Mouse (Mus musculus): Measurements from ENCODE around the gene Fhod1.
"Not testable (repeated sequence)": the region's sequence is repeated elsewhere in the genome, so short reads cannot be mapped to it uniquely, and the experiment has no call there.

The Fhod1 gene

DNA sequence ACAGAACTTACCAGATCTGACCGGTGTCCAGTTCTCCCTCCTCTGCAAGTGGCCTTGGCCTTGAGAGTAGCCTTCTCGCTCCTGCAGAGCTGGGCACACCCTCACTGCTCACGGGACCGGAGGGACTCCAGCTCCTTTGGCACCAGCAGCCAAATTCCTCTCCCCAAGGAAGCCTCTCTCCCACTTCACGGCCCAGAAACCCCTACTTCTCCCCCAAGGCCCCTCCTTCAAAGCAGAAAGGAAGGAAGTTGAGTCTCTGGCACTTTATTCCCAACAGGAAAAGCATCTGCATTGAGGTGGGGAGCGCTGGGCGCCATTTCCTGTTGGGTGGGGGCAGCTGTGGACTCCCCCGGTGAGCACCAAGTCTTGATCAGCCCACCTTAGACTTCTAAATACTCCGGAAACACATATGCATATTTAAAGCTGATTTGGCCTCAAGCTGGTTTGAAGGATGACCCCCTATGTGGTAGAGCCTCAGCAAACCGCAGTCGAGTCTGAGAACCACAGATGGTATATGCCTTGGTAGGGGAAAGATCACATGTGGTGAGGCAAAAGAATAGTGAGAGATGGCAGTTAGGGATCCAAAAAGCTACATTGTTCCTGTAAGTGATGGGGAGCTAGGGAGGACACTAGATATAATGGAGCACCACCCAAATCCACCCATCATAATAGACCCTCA, 51.7 kb downstream of the Fhod1 start, which contains the start of gene Exoc3l:
Gene Exoc3l, minus strand, starts transcription at position 207 of the 679 bp plus-strand sequence.
- DNase-seq (ENCODE audit: low read depth, low spot score) = peak; percentile 52

GRCm38 (mm10) chr8:105295256-105295655, 52.5 kb downstream of the Fhod1 start:
- no peak for DNase-seq (ENCODE audit: low read depth, low spot score)

DNA sequence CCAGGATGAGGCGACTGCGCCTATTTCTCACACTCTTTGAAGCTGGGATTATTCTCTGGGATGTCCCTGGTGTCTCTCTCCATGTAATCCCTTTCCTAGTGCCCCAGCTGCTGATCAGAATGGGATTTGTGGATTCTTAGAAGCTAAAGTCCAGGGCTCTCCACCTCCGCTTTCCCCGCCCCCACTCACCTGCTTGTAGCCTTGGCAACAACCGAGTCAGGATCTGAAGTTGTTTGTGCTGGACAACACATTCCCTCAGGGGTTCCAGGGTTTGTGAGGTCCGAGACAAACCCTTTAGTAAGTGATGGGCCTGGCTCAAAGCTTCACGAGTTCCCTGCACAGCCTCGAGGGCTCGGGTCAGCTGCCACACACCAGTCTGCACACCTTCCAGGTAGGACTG, 53.0 kb downstream of the Fhod1 start:
- no peak for DNase-seq (ENCODE audit: low read depth, low spot score)

DNA sequence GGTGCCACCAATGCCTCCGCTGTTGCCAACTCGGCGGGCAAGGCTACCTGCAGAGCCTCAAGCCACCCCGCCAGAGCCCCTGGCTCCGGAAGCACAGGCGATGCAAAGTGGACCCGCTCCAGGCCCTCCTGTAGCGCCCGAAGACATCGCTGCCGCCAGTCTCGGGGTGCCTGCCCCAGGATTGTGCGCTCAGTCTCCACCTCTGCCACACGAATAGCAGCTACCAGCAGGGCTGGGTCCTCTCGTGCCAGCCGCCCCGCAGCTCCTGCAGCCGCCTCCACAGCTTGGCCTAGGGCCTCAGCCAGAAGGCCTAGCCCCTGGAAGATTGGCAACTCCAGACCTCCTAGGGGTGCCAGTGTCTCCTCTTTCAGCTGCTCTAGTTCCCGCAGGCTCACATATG, 54.3 kb downstream of the Fhod1 start:
- no peak for DNase-seq (ENCODE audit: low read depth, low spot score)

GRCm38 (mm10) chr8:105292471-105292870, 55.3 kb downstream of the Fhod1 start:
- DNase-seq (ENCODE audit: low read depth, low spot score) = no peak

DNA sequence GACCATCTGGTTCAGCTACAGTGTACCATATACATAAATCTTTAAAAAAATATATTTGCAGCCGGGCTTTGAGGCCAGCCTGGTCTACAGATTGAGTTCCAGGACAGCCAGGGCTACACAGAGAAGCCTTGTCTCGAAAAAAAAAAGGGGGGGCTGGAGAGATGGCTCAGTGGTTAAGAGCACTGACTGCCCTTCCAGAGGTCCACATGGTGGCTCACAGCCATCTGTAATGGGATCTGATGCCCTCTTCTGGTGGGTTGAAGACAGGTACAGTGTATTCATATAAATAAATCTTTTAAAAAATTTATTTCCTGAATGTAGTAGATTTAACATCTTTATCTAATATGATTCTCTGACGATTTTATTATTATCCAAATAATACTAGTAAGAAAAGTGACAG, 56.0 kb downstream of the Fhod1 start:
- not testable (repeated sequence) for DNase-seq (ENCODE audit: low read depth, low spot score)

- DNase-seq (ENCODE audit: low read depth, low spot score) = not testable (repeated sequence)
These were observed 56.4 kb downstream of the Fhod1 start for GRCm38 (mm10) chr8:105291364-105291763.

DNA sequence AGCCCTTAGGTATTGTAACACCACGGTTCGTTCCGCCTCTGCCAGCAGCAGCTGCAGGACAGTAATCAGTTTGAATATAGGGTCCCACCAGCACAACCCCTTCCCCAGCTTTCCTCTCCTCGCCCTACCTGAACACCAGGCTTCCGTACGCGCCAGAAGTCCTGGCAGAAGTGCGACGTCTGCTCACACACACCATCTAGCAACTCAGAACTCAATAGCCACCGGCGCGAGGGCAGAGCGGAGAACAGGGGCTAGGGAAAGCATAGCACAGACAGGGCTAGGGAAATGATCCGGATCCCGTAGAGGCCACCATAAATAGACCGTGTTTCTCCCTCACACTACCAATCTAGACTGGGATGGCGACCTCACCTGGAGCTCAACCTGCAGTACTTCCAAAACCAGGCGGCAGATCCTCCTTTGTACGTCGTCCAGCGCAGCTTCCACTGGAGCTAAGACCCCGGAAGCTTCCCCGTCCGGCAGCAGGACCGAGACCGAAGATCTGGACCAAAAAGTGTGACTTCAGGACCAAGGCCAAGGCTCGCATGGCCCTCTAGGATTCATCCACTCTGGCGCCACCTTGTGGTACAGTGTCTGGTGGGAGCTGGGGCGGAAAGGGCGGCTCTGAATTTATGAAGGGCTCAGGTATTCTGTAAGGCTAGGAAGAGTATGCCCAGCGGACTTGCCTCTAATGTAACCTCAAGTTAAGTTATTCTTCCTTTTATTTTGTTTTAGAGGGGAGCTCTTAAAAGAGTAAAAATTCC, 57.0 kb downstream of the Fhod1 start:
- DNase-seq (ENCODE audit: low read depth, low spot score) = peak; percentile 93

DNA sequence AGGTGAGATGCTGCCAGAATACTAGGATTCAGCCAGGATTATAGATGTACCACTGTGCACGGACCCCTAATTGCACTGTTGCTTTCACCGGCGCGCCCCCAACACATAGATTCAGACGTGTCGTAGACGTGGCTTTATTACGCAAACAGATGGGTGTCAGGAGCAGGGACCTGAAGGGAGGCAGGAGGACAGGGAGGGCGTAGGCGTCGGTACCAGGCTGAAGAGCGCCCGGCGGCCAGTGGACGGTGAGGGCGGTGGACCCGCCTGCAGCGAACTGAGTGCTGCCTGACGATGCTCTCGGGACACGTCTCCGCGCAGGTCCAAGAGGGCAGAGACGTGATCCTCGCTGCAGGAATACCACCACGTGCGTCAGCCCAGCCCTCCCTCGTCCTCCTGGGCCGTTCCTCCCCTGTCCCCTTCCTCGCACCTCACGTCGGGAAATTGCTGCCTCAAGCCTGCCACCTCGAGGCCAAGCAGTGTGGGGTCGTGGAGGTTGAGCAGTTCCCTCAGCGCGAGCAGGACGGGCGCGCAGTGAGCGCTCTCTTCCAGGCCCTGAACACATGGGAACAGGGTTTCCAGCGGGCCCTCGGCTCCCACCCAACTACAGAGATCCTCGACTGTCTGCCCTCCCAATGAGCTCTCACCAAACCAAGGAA, 57.8 kb downstream of the Fhod1 start, which contains the start of gene 4931428F04Rik:
Gene 4931428F04Rik, minus strand, starts transcription at position 60 of the 656 bp plus-strand sequence.
- peak; percentile 88 for DNase-seq (ENCODE audit: low read depth, low spot score)

GRCm38 (mm10) chr8:105288958-105289732, 58.6 kb downstream of the Fhod1 start:
- DNase-seq (ENCODE audit: low read depth, low spot score) = peak; percentile 99

DNA sequence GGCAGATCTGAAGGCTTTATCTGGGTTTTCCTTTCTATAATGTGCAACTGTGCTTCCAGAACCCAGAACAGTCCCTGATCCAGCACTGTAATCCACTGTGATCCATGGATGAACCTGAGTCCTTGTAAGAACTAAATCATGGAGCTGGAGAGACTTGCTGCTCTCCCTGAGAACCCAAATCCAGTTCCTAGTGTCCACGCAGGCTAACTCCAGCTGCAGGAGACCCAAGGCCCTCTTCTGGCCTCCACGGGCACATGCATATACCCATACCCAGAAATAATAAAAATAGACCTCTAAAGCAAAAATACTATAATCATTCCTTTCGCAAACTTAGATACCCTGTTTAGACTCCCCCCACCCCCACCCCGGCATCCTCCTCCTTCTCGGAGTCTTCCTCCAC, 59.5 kb downstream of the Fhod1 start:
- no peak for DNase-seq (ENCODE audit: low read depth, low spot score)

GRCm38 (mm10) chr8:105286907-105287306, 60.8 kb downstream of the Fhod1 start:
- no peak for DNase-seq (ENCODE audit: low read depth, low spot score)

DNA sequence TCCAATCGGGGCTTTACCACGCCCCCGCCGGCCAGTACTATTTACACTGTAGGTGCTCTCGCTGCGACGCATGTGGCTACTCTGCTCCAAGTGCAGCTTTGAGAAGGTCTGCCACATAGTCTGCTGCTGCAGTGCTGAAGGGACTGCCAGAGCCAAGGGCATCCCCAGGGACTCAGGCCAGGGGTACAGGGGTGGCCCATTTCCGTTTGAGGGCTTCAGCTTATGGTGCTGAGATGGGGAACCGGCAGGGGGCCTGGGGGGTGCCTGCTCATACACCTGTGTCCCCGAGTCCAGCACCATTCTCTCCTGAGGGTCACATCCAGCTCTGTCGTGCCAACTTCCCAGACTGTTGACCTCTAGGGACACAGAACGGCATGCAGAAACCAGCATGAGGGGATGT, 62.2 kb downstream of the Fhod1 start:
- no peak for DNase-seq (ENCODE audit: low read depth, low spot score)

DNA sequence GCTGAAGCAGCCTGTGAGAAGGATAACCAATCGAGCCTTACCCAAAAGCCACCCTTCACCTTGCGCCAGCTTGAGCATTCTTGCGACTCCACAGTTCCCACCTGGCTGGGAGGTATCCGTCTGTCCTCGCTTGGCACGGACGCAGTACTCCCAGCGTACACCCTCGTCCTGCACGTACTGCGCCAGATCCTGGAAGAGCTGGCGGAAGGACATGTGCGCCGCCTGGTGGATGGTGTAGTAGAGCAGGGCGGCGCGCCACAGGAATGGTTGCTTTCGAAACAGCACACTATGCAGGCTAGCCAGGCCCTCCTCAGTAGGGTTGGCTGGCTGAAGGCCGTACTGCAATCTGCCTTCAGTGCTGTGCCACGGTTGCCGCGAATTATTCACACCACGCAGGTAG, 64.7 kb downstream of the Fhod1 start:
- DNase-seq (ENCODE audit: low read depth, low spot score) = peak; percentile 91

DNA sequence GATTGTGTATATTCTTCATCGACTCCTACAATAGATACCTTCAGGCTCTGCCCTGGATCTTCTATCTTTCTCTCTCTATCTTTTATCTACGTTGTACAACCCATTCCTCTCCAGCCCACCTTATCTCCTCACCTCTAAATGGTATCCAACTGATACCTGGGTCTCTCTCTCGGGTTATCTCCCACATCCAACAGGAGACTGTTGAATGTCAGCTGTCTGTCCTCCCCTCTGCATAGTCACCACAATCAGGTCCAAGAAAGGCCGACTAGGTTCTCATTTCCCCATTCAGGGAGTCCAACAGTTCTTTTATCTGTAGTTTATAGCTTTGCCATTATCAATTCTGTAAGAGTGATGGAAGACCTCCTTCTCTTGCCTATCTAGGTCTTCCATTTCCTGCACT, 65.5 kb downstream of the Fhod1 start:
- DNase-seq (ENCODE audit: low read depth, low spot score) = no peak

DNA sequence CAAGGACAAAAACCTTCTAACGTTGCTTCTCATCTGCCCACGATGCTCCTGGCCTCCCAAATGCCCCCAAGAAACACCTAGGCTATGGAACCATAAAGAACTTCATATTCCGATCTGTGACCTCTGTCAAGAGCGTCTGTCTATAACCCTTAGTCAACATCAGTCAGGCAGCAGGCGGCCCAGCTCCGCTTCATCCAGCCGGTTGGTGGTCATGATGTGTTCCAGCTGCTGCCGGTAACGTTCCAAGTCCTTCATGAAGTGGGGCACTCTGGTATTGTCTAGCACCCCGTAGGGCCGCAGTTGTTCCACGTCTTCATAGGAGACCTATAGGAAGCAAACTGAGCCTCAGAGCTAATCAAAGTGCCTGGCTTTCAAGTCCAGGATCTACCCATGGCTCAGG, 65.9 kb downstream of the Fhod1 start:
- DNase-seq (ENCODE audit: low read depth, low spot score) = no peak

- DNase-seq (ENCODE audit: low read depth, low spot score) = no peak
These were observed 67.2 kb downstream of the Fhod1 start for GRCm38 (mm10) chr8:105280567-105280966.

All from ES-CJ7 (cell line).